8 mouse cellular contexts compared by ENCODE assay signal in the genomic region with DNA sequence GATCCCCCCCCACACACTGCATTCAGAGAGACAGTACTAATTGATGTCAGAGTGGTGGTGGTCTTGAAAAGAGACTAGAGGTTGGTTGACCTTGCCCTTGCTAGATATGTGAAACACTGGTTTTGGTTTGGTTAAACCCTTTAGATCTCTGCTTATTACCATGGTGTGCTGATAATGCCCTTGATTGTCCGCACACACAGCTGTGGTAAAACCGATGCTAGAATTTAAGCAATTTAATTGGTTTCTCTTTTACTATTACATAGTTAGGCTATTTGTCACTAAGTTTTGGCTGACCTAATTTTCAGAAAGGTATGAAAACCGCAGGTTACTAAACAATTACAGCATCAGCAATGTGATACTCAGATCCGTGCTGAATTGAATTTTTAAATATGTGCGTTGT. TPM values are rescaled to one million over a fixed set of nuclear protein-coding genes. Genes with fewer than 3 reads are reported as not detected.
A peak's percentile ranks its signal among the peaks of the same experiment; 100 is the strongest.
DNase-seq lines count a peak whose midpoint lies in the region; ATAC-seq and TF ChIP-seq lines count a peak whose summit lies in the region.

No protein-coding gene starts in this region.

- no peak for TF ChIP-seq POLR2A in ES-Bruce4 (IDR thresholded peaks at IDR 0.05; ENCODE audit: insufficient read depth, low read length)

- DNase-seq in heart, adult 8-10 months (ENCODE audit: low spot score) = no peak
- DNase-seq in urinary bladder, postnatal 10 days (ENCODE audit: low spot score) = no peak
- no peak for DNase-seq in layer of hippocampus, adult 8-10 months (ENCODE audit: low spot score in 2 of 2)
- no peak for DNase-seq in cerebellum, adult 11-12 months

- peaks cover 15% of the 10 kb centered on the region for H3K4me1 ChIP-seq in heart, embryonic 16.5 days (ENCODE audit: control insufficient read depth, insufficient read depth, low read length)
- peaks cover 2% of the 10 kb centered on the region for H3K4me1 ChIP-seq in ES-Bruce4 (ENCODE audit: control insufficient read depth, insufficient read depth, low read length)
- peaks cover 20% of the 10 kb centered on the region for H3K4me1 ChIP-seq in hindbrain, embryonic 13.5 days (replicated peaks)
- peaks cover 22% of the 10 kb centered on the region for H3K4me1 ChIP-seq in midbrain, embryonic 13.5 days (replicated peaks)

- peak overlapping the region; percentile 93 for H3K4me2 ChIP-seq in heart, embryonic 16.5 days (ENCODE audit: low read depth, low read length)
- peak overlapping the region; percentile 84 for H3K4me2 ChIP-seq in hindbrain, embryonic 13.5 days
- H3K4me2 ChIP-seq in midbrain, embryonic 13.5 days (replicated peaks) = peak overlapping the region; percentile 90

- H3K27me3 ChIP-seq in heart, embryonic 16.5 days (ENCODE audit: control insufficient read depth, insufficient read depth, low read length) = no peaks in the 10 kb centered on the region
- no peaks in the 10 kb centered on the region for H3K27me3 ChIP-seq in ES-Bruce4 (ENCODE audit: control insufficient read depth, insufficient read depth, low read length, poor library complexity, severe bottlenecking)
- H3K27me3 ChIP-seq in hindbrain, embryonic 13.5 days = no peaks in the 10 kb centered on the region
- no peaks in the 10 kb centered on the region for H3K27me3 ChIP-seq in midbrain, embryonic 13.5 days

- ATAC-seq in heart, embryonic 16.5 days (replicated peaks; ENCODE audit: extremely low read depth, insufficient read depth, low FRiP score) = no peak
- ATAC-seq in hindbrain, embryonic 13.5 days (ENCODE audit: low FRiP score) = no peak
- no peak for ATAC-seq in midbrain, embryonic 13.5 days

- WGBS in heart, embryonic 16.5 days = 46% methylated on average over 5 of the region's 5 CpGs
- 51% methylated on average over 5 of the region's 5 CpGs for WGBS in hindbrain, embryonic 13.5 days
- 47% methylated on average over 5 of the region's 5 CpGs for WGBS in midbrain, embryonic 13.5 days

- TF ChIP-seq EP300 in ES-Bruce4 (IDR thresholded peaks at IDR 0.05; ENCODE audit: insufficient read depth, low read depth, low read length) = no peak

- H3K9ac ChIP-seq in heart, embryonic 16.5 days (ENCODE audit: low read length) = peak overlapping the region; percentile 96
- H3K9ac ChIP-seq in ES-Bruce4 (ENCODE audit: low read depth, poor library complexity, severe bottlenecking) = peak overlapping the region; percentile 95
- peak overlapping the region; percentile 90 for H3K9ac ChIP-seq in hindbrain, embryonic 13.5 days
- H3K9ac ChIP-seq in midbrain, embryonic 13.5 days (replicated peaks) = peak overlapping the region; percentile 90

- peak overlapping the region; percentile 94; the same call in 1 of the 2 replicates for H3K27ac ChIP-seq in heart, embryonic 16.5 days (ENCODE audit: low read length)
- no peak overlapping the region for H3K27ac ChIP-seq in ES-Bruce4 (ENCODE audit: insufficient read depth, low read length)
- no peak overlapping the region for H3K27ac ChIP-seq in hindbrain, embryonic 13.5 days
- no peak overlapping the region for H3K27ac ChIP-seq in midbrain, embryonic 13.5 days

- H3K9me3 ChIP-seq in heart, embryonic 16.5 days (replicated peaks; ENCODE audit: control insufficient read depth, low read length) = peaks cover under 1% of the 10 kb centered on the region
- no peaks in the 10 kb centered on the region for H3K9me3 ChIP-seq in ES-Bruce4 (replicated peaks; ENCODE audit: control insufficient read depth, insufficient read depth, low read length, poor library complexity, severe bottlenecking)
- no peaks in the 10 kb centered on the region for H3K9me3 ChIP-seq in hindbrain, embryonic 13.5 days
- H3K9me3 ChIP-seq in midbrain, embryonic 13.5 days = peaks cover 2% of the 10 kb centered on the region; the same call in 1 of the 2 replicates

- peak overlapping the region; percentile 97 for H3K4me3 ChIP-seq in heart, embryonic 16.5 days (ENCODE audit: low read length)
- H3K4me3 ChIP-seq in ES-Bruce4 (ENCODE audit: low read depth, low read length) = 0 out of 2 replicates have a peak overlapping the region, but pooled peaks have one; percentile 91
- H3K4me3 ChIP-seq in hindbrain, embryonic 13.5 days = peak overlapping the region; percentile 86
- peak overlapping the region; percentile 89 for H3K4me3 ChIP-seq in midbrain, embryonic 13.5 days (replicated peaks)

- H3K36me3 ChIP-seq in heart, embryonic 16.5 days (ENCODE audit: control insufficient read depth, insufficient read depth) = 0 out of 2 replicates have a peak, but pooled peaks cover 2% of the 10 kb centered on the region
- H3K36me3 ChIP-seq in ES-Bruce4 (ENCODE audit: control insufficient read depth, insufficient read depth, low read length, poor library complexity, severe bottlenecking) = 0 out of 2 replicates have a peak, but pooled peaks cover 6% of the 10 kb centered on the region
- H3K36me3 ChIP-seq in hindbrain, embryonic 13.5 days = no peaks in the 10 kb centered on the region
- H3K36me3 ChIP-seq in midbrain, embryonic 13.5 days = no peaks in the 10 kb centered on the region

- TF ChIP-seq CTCF in ES-Bruce4 (IDR thresholded peaks at IDR 0.05; ENCODE audit: low read depth, low read length) = no peak

RNA-seq across cellular contexts. Expression of a gene that starts 1.6 kb away (rescaled TPM):
- polyA plus RNA-seq in heart, embryonic 16.5 days (2015; fragmentation: Nextera tagmentation; extraction: Ambion mirVana) = 6.7 and 6.9 TPM in 2 replicates
- total RNA-seq in heart, adult 8-10 months (2022) = 10 to 100 TPM; 17.2 to 19.8 (median 18.8) TPM
- polyA plus RNA-seq in ES-Bruce4 (2011; ENCODE audit: insufficient read depth, insufficient read length, low read depth, missing spikeins) = 49.7 and 50.2 TPM in 2 replicates
- polyA plus RNA-seq in hindbrain, embryonic 13.5 days (2015; fragmentation: Nextera tagmentation; extraction: Ambion mirVana) = 14.6 and 14.9 TPM in 2 replicates
- polyA plus RNA-seq in midbrain, embryonic 13.5 days (2015; fragmentation: Nextera tagmentation; extraction: Ambion mirVana) = 11.9 and 13.0 TPM in 2 replicates
- total RNA-seq in layer of hippocampus, adult 8-10 months (2022) = 10 to 100 TPM; 35.9 to 48.6 (median 44.7) TPM
